Mouse (Mus musculus) thymus, adult 2 months (tissue): ENCODE measurements at regions not wholly inside any gene's neighbourhood (a gene's known extent, or its start where the extent isn't known, plus 50 kb on each side); places are given as distances from the start of the nearest gene placed in this dataset.

Source experiments
- CTCF ChIP-seq: fragments of 200-500 bp; IDR thresholded peaks from 2 replicates; pipeline ENCODE4 v1.5.1; 2012; ENCODE audit warnings: mild to moderate bottlenecking, control low read depth, low read length, moderate library complexity, borderline replicate concordance; ENCODE audit not compliant: control insufficient read depth, poor library complexity, insufficient read depth; ENCODE audit errors: extremely low read depth
- POLR2A ChIP-seq: fragments of 200-500 bp; IDR thresholded peaks from 2 replicates; pipeline ENCODE4 v1.6.1; 2012; ENCODE audit warnings: mild to moderate bottlenecking, low read length, control low read depth, moderate library complexity; ENCODE audit not compliant: control insufficient read depth, poor library complexity, insufficient read depth; ENCODE audit errors: extremely low read depth

DNA sequence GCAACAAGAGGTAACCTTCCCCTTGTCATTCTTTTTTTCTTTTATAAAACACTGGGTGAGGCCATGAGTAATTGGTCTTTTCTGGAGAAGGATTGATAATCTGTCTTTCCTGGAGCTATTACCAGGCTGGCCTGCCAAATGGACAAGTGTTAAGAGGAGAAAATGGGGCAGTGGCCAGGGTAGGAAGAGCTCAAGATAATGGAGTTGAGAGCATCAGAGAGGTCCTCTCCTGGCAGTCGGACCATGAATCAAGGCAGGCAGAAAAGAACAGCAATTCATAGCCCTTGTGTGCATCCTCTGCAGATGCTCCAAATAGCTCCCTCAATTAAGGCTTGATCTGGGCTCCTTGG lies 208.2 kb downstream of the Rpl10-ps3 start:
- TF ChIP-seq CTCF, result no peak
- TF ChIP-seq POLR2A, result no peak
